Mouse (Mus musculus): Measurements from ENCODE around the gene Spns2. TPM values are rescaled to one million over a fixed set of nuclear protein-coding genes. Genes with fewer than 3 reads are reported as not detected.

The Spns2 gene
- polyA plus RNA-seq, 1 experiment = 11.4 TPM

DNA sequence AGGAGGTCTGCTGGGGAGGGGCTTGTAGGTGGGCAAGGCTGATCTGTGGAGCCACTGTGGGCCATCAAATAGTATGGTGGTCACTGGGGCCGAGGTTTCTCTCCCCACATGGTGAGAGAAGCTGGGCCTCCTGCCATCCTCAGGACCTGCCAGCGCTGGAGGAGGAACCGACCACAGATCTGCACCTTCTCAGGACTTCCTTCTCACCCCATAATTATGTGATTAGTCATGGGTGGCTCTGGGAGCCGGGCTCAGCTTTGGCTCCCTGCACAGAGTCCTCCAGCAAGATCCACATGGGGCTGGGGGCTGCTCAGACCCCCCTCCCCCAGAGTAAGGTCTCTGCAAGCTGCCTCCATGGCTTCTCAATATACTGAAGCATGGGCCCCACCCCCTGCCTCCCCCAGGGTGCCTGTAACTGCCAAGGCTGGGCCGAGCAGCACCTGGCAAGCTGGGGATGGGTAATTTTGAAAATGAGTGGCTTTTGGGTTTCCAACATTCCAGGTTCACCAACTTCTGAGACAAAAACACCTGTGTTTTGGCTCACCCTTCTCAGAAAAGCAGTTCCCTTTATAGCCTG, 11.8 kb upstream of the Spns2 start:
- TF ChIP-seq CTCF (IDR thresholded peaks at IDR 0.05; ENCODE audit: control insufficient read depth, insufficient read depth, insufficient replicate concordance, low read depth, low read length) = no peak
- TF ChIP-seq POLR2A (IDR thresholded peaks at IDR 0.05; ENCODE audit: control insufficient read depth, low read depth, low read length) = no peak
- Histone ChIP-seq H3K4me3 (ENCODE audit: control insufficient read depth, low read depth, low read length) (no peak overlapping the region), H3K27me3 (ENCODE audit: control insufficient read depth, insufficient read depth, low read length) (no peaks in the 10 kb centered on the region), H3K4me1 (ENCODE audit: control insufficient read depth, insufficient read depth, low read length) (no peaks in the 10 kb centered on the region), H3K27ac (ENCODE audit: control insufficient read depth, insufficient read depth, low read depth, low read length) (no peak overlapping the region), H3K36me3 (ENCODE audit: control insufficient read depth, insufficient read depth, low read length) (no peaks in the 10 kb centered on the region)

DNA sequence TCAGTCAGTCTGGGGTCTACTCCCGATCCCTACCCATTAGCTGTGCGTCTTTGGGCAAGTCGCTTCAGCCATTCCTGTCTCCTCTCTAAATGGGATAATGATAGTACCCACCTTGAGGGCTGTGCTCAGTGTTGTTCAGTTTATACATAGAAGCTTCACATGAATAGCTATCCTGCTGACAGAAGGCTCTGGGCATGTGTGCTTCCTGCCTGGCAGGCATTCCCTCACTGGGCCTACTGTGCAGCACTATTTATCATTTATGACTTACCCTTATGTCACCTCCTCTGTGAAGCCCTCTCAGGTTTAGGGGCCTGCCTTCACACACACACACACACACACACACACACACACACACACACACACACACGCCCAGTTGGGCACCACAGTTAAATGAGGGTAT, 10.4 kb upstream of the Spns2 start:
- Histone ChIP-seq H3K27me3 (ENCODE audit: control insufficient read depth, insufficient read depth, low read length) (no peaks in the 10 kb centered on the region), H3K36me3 (ENCODE audit: control insufficient read depth, insufficient read depth, low read length) (no peaks in the 10 kb centered on the region), H3K27ac (ENCODE audit: control insufficient read depth, insufficient read depth, low read depth, low read length) (no peak overlapping the region), H3K4me3 (ENCODE audit: control insufficient read depth, low read depth, low read length) (no peak overlapping the region), H3K4me1 (ENCODE audit: control insufficient read depth, insufficient read depth, low read length) (no peaks in the 10 kb centered on the region)
- TF ChIP-seq CTCF (IDR thresholded peaks at IDR 0.05; ENCODE audit: control insufficient read depth, insufficient read depth, insufficient replicate concordance, low read depth, low read length) = no peak
- TF ChIP-seq POLR2A (IDR thresholded peaks at IDR 0.05; ENCODE audit: control insufficient read depth, low read depth, low read length) = no peak

DNA sequence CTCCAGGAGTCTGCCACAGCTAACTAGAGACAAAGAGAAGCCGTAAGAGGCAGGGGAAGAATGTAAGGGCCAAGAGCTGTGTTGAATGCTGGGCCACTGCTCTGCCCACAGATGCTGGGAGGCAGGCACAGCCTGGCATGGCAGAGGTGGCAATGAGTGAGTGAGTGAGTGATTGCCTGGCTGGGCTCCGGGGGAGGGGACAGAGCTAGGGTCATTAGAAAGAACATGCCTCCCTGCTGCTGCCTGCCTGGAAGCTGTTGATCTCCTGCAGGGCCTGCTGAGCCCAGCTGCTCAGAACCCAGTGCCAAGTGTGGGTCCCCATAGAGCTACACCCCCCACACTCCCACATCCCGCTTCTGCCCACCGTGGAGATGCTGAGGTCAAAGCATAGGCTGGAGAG, 7.7 kb upstream of the Spns2 start:
- H3K27ac ChIP-seq (ENCODE audit: control insufficient read depth, insufficient read depth, low read depth, low read length) = no peak overlapping the region
- H3K36me3 ChIP-seq (ENCODE audit: control insufficient read depth, insufficient read depth, low read length) = no peaks in the 10 kb centered on the region
- H3K4me1 ChIP-seq (ENCODE audit: control insufficient read depth, insufficient read depth, low read length) = no peaks in the 10 kb centered on the region
- H3K27me3 ChIP-seq (ENCODE audit: control insufficient read depth, insufficient read depth, low read length) = no peaks in the 10 kb centered on the region
- TF ChIP-seq POLR2A (IDR thresholded peaks at IDR 0.05; ENCODE audit: control insufficient read depth, low read depth, low read length) = no peak
- TF ChIP-seq CTCF (IDR thresholded peaks at IDR 0.05; ENCODE audit: control insufficient read depth, insufficient read depth, insufficient replicate concordance, low read depth, low read length) = no peak
- H3K4me3 ChIP-seq (ENCODE audit: control insufficient read depth, low read depth, low read length) = no peak overlapping the region

DNA sequence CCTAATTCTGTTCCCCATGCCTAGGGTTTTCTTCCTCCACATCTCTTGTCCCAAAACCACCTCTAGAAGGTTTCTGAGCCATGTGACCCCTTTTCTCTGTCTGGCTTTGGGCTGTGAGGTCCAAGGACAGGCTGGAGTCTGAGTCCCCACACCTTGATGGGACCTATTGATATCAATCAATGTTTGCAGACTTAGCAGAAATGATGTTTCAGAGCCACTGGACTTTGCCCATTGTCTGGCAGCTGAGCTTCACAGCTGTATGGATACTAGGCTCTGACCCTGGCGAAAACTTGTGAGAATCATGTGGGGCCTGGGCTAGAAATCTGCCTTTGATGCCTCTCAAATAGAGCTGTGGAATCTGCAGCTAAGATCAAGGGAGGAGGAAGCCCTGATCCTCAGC, 7.1 kb upstream of the Spns2 start:
- no peaks in the 10 kb centered on the region for H3K36me3 ChIP-seq (ENCODE audit: control insufficient read depth, insufficient read depth, low read length)
- H3K4me3 ChIP-seq (ENCODE audit: control insufficient read depth, low read depth, low read length) = no peak overlapping the region
- H3K27me3 ChIP-seq (ENCODE audit: control insufficient read depth, insufficient read depth, low read length) = no peaks in the 10 kb centered on the region
- TF ChIP-seq POLR2A (IDR thresholded peaks at IDR 0.05; ENCODE audit: control insufficient read depth, low read depth, low read length) (no peak), CTCF (IDR thresholded peaks at IDR 0.05; ENCODE audit: control insufficient read depth, insufficient read depth, insufficient replicate concordance, low read depth, low read length) (no peak)
- no peaks in the 10 kb centered on the region for H3K4me1 ChIP-seq (ENCODE audit: control insufficient read depth, insufficient read depth, low read length)
- H3K27ac ChIP-seq (ENCODE audit: control insufficient read depth, insufficient read depth, low read depth, low read length) = no peak overlapping the region

DNA sequence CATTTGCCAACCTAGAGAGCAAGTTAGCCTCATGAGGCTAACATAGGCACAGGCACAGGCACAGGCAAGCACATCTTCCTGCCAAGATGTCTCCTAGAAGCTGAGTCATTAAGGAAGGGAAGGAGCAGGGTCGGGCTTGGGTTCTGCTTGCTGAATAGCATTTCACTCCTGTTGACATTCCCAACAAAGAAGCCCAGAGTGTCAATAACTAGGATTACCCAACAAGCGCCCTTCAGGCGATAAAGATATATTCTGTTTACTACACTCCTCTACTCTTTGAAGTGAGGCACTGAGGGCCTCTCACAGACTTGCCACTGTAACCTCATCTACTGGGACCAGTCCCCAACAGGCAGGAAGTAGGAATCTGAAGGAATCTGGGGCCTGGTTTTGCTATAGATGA, 6.4 kb upstream of the Spns2 start:
- H3K27ac ChIP-seq (ENCODE audit: control insufficient read depth, insufficient read depth, low read depth, low read length) = no peak overlapping the region

DNA sequence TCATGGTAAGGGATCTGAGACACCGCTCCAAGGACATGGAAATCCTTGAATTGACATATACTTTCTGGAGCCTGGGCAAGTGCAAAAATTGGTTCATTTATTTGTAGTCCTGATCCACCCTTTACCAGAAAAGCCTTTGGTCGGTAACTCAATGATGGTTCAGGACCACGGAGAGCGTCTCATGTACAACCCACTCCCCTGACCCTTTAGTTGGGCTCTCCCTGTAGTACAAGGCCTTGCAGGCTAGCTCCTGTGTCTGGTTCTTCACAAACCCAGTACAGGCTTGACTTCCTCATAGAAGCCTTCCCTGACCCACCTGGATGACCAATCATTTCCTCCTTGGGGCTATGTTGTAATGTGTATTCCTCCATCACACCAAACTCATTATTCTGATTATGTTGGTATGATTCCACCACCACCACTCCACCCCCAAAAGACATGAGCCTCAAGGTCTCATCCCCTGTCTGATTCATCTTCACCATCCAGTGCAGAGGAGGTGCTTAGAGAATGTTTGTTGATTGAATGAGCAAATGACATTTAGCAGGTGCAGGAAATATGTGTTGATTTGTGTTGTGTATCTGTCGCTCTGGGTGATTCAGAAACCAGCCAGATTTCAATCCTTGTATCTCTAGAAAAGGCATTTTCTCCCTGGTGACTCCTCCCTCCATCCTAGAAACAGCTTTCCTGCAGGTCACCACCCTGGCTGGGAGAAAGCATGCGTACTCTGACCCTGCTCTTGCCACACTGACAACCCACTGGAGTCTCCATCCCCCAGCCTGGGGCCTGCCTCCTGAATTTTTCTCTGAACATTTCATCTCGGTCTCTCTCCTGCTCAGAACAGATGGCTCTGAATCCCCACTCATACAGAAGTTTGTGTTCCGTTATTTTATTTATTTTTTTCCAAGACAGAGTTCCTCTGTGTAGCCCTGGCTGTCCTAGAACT, 4.6 kb upstream of the Spns2 start:
- peaks cover 3% of the 10 kb centered on the region; the same call in 1 of the 2 replicates for H3K4me1 ChIP-seq (ENCODE audit: control insufficient read depth, insufficient read depth, low read length)
- no peak overlapping the region for H3K27ac ChIP-seq (ENCODE audit: control insufficient read depth, insufficient read depth, low read depth, low read length)
- no peak for TF ChIP-seq POLR2A (IDR thresholded peaks at IDR 0.05; ENCODE audit: control insufficient read depth, low read depth, low read length)
- TF ChIP-seq CTCF (IDR thresholded peaks at IDR 0.05; ENCODE audit: control insufficient read depth, insufficient read depth, insufficient replicate concordance, low read depth, low read length) = no peak
- H3K4me3 ChIP-seq (ENCODE audit: control insufficient read depth, low read depth, low read length) = no peak overlapping the region
- H3K36me3 ChIP-seq (ENCODE audit: control insufficient read depth, insufficient read depth, low read length) = no peaks in the 10 kb centered on the region
- no peaks in the 10 kb centered on the region for H3K27me3 ChIP-seq (ENCODE audit: control insufficient read depth, insufficient read depth, low read length)

More for the DNA sequence above, 6.4 kb upstream of the Spns2 start:
- Histone ChIP-seq H3K27me3 (ENCODE audit: control insufficient read depth, insufficient read depth, low read length) (no peaks in the 10 kb centered on the region), H3K4me3 (ENCODE audit: control insufficient read depth, low read depth, low read length) (no peak overlapping the region), H3K36me3 (ENCODE audit: control insufficient read depth, insufficient read depth, low read length) (no peaks in the 10 kb centered on the region), H3K4me1 (ENCODE audit: control insufficient read depth, insufficient read depth, low read length) (no peaks in the 10 kb centered on the region)
- no peak for TF ChIP-seq CTCF (IDR thresholded peaks at IDR 0.05; ENCODE audit: control insufficient read depth, insufficient read depth, insufficient replicate concordance, low read depth, low read length)
- no peak for TF ChIP-seq POLR2A (IDR thresholded peaks at IDR 0.05; ENCODE audit: control insufficient read depth, low read depth, low read length)

DNA sequence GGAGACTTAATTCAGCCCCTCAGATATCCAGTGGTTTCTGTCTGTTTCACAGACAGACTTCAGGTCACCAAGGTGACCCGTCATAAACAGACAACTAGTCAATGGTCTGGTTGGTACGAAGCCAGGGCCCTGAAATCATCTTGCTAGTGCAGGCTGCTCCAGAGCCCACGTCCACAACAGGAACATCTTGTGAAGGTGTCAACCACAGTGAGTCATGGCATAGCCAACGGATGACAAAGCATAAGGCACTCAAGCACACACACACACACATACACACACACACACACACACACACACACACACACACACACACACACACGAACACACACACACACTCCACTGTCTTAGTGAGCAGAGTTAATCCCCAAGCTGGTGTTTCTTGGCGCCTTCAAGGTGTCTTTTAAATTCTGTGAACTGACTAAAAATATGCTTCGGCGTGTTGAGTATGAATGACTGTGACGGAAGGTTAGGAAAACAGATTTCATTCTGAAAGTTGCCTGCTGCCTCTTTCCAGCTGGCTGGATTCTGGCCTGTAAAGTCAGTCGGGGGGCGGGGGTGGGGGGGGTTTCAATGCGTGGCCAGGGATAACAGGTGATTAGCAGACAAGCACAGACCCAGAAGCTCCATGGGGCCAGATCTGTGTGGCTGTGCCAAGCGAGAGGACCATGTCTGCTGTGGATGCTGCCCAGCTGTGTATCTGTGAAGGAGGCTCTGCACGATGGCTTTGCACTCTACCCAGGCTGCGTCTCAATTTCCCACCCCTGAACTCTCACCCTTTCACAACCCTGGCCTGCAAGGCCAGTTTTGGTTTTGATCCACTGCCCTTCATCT, 1.6 kb upstream of the Spns2 start:
- Histone ChIP-seq H3K27ac (ENCODE audit: control insufficient read depth, insufficient read depth, low read depth, low read length) (no peak overlapping the region), H3K36me3 (ENCODE audit: control insufficient read depth, insufficient read depth, low read length) (no peaks in the 10 kb centered on the region), H3K4me1 (ENCODE audit: control insufficient read depth, insufficient read depth, low read length) (peaks cover 12% of the 10 kb centered on the region), H3K4me3 (ENCODE audit: control insufficient read depth, low read depth, low read length) (no peak overlapping the region), H3K27me3 (ENCODE audit: control insufficient read depth, insufficient read depth, low read length) (no peaks in the 10 kb centered on the region)
- TF ChIP-seq POLR2A (IDR thresholded peaks at IDR 0.05; ENCODE audit: control insufficient read depth, low read depth, low read length) (no peak), CTCF (IDR thresholded peaks at IDR 0.05; ENCODE audit: control insufficient read depth, insufficient read depth, insufficient replicate concordance, low read depth, low read length) (no peak)
